Mouse (Mus musculus) stomach, postnatal 0 days (tissue): ENCODE results near the gene Pdcl2. TPM values are rescaled to one million over a fixed set of nuclear protein-coding genes. Genes with fewer than 3 reads are reported as not detected.

Experiments
- ATAC-seq: fragments of 200-750 bp; cut with Nextera tagmentation; 2 replicates; pipeline ENCODE4 v1.8.0; 2017; ENCODE audit not compliant: low FRiP score, low TSS enrichment
- DNase-seq: peaks from one replicate; pipeline ENCODE4 v3.0.0-alpha.2; 2016; ENCODE audit warnings: low spot score
- H3K27ac ChIP-seq: fragments of 300-500 bp; sonication (generic); replicated peaks from 2 replicates; pipeline ENCODE4 v1.5.1; 2014; ENCODE audit warnings: mild to moderate bottlenecking, control low read depth
- H3K27me3 ChIP-seq: fragments of 300-500 bp; sonication (generic); 2 replicates; pipeline ENCODE4 v1.6.1; 2014; ENCODE audit warnings: low read length; ENCODE audit not compliant: control insufficient read depth, insufficient read depth
- H3K36me3 ChIP-seq: fragments of 300-500 bp; sonication (generic); 2 replicates; pipeline ENCODE4 v1.6.1; 2014; ENCODE audit warnings: low read length, mixed read lengths; ENCODE audit not compliant: control insufficient read depth, insufficient read depth
- H3K4me1 ChIP-seq: fragments of 300-500 bp; sonication (generic); replicated peaks from 2 replicates; pipeline ENCODE4 v1.6.1; 2014; ENCODE audit warnings: antibody characterized with exemption; ENCODE audit not compliant: control insufficient read depth, insufficient read depth
- H3K4me2 ChIP-seq: fragments of 300-500 bp; sonication (generic); replicated peaks from 2 replicates; pipeline ENCODE4 v1.6.1; 2014; ENCODE audit warnings: low read depth, mild to moderate bottlenecking, control low read depth, moderate library complexity
- H3K4me3 ChIP-seq: fragments of 300-500 bp; sonication (generic); 2 replicates; pipeline ENCODE4 v1.5.1; 2014; ENCODE audit warnings: low read depth, low read length, control low read depth
- H3K9ac ChIP-seq: fragments of 300-500 bp; sonication (generic); 2 replicates; pipeline ENCODE4 v1.6.1; 2014; ENCODE audit warnings: mild to moderate bottlenecking, low read length, control low read depth, mixed read lengths
- H3K9me3 ChIP-seq: fragments of 300-500 bp; sonication (generic); 2 replicates; pipeline ENCODE4 v1.6.1; 2016; ENCODE audit warnings: low read length; ENCODE audit not compliant: control insufficient read depth
- CTCF ChIP-seq: IDR thresholded peaks from 2 replicates; pipeline ENCODE4 v1.5.1; 2016; ENCODE audit warnings: antibody characterized with exemption, low read depth, mild to moderate bottlenecking, moderate library complexity
- EP300 ChIP-seq: optimal IDR thresholded peaks from 2 replicates; pipeline ENCODE3; 2016; ENCODE audit warnings: antibody characterized with exemption
- WGBS: fragments of 180-500 bp; shearing (Covaris S2); extraction: QIAGEN DNeasy Blood & Tissue Kit; methylation state at CpG from one replicate; pipeline ENCODE4 v1.1.7; 2014; 5-methylcytosine and 5-hydroxymethylcytosine counted together
- polyA plus RNA-seq: library from polyadenylated mRNA; unstranded; fragments of >200 nt; fragmentation: Nextera tagmentation; extraction: Ambion mirVana; gene quantifications from 2 replicates; pipeline ENCODE4 v1.2.1, GENCODE M21; 2015

Pdcl2 gene
- polyA plus RNA-seq, 1 experiment from 2014 or later = not detected

GRCm38 (mm10) chr5:76333833-76334232 lies 2.9 kb upstream of the Pdcl2 start:
- no peak overlapping the region for H3K4me3 ChIP-seq
- ATAC-seq (no peak), DNase-seq (no peak)
- H3K27ac ChIP-seq = no peak overlapping the region
- no peak for TF ChIP-seq EP300
- no peak for TF ChIP-seq CTCF
- H3K27me3 ChIP-seq = no peaks in the 10 kb centered on the region
- H3K4me2 ChIP-seq = no peak overlapping the region
- no peak overlapping the region for H3K9ac ChIP-seq
- H3K9me3 ChIP-seq = no peaks in the 10 kb centered on the region
- WGBS = 85% methylated on average over 4 of the region's 4 CpGs
- H3K36me3 ChIP-seq = no peaks in the 10 kb centered on the region
- no peaks in the 10 kb centered on the region for H3K4me1 ChIP-seq

- DNase-seq (no peak), ATAC-seq (no peak)
- Histone ChIP-seq H3K36me3 (no peaks in the 10 kb centered on the region), H3K4me1 (no peaks in the 10 kb centered on the region), H3K4me3 (no peak overlapping the region), H3K27ac (no peak overlapping the region), H3K27me3 (no peaks in the 10 kb centered on the region), H3K9me3 (no peaks in the 10 kb centered on the region), H3K4me2 (no peak overlapping the region), H3K9ac (no peak overlapping the region)
- TF ChIP-seq EP300 (no peak), CTCF (no peak)
- WGBS = 50% methylated on average over 2 of the region's 2 CpGs
Measured at GRCm38 (mm10) chr5:76327296-76327695, 3.7 kb downstream of the Pdcl2 start.

- Histone ChIP-seq H3K27me3 (no peaks in the 10 kb centered on the region), H3K4me2 (no peak overlapping the region), H3K27ac (no peak overlapping the region), H3K4me3 (no peak overlapping the region), H3K4me1 (no peaks in the 10 kb centered on the region), H3K36me3 (no peaks in the 10 kb centered on the region), H3K9ac (no peak overlapping the region), H3K9me3 (no peaks in the 10 kb centered on the region)
- ATAC-seq (no peak), DNase-seq (no peak)
- WGBS = 81% methylated on average over 4 of the region's 4 CpGs
- TF ChIP-seq EP300 = no peak
- no peak for TF ChIP-seq CTCF
Measured at GRCm38 (mm10) chr5:76325113-76325512, 5.8 kb downstream of the Pdcl2 start.

- H3K4me2 ChIP-seq = no peak overlapping the region
- no peaks in the 10 kb centered on the region for H3K36me3 ChIP-seq
- no peak overlapping the region for H3K9ac ChIP-seq
- H3K27me3 ChIP-seq = no peaks in the 10 kb centered on the region
- H3K9me3 ChIP-seq = no peaks in the 10 kb centered on the region
- ATAC-seq (peak; percentile 75; the same call in 1 of the 2 replicates), DNase-seq (peak; percentile 55)
- H3K4me1 ChIP-seq = no peaks in the 10 kb centered on the region
- TF ChIP-seq CTCF = no peak
- no peak overlapping the region for H3K4me3 ChIP-seq
- peak overlapping the region; percentile 73 for H3K27ac ChIP-seq
- 44% methylated on average over 11 of the region's 11 CpGs for WGBS
Measured at GRCm38 (mm10) chr5:76321249-76322196, 9.4 kb downstream of the Pdcl2 start.

- Histone ChIP-seq H3K36me3 (no peaks in the 10 kb centered on the region), H3K4me1 (no peaks in the 10 kb centered on the region), H3K4me3 (no peak overlapping the region), H3K9me3 (no peaks in the 10 kb centered on the region), H3K27me3 (no peaks in the 10 kb centered on the region), H3K27ac (no peak overlapping the region), H3K4me2 (no peak overlapping the region), H3K9ac (no peak overlapping the region)
- 58% methylated on average over 2 of the region's 2 CpGs for WGBS
- TF ChIP-seq CTCF (no peak), EP300 (no peak)
- ATAC-seq (no peak), DNase-seq (no peak)
Measured at GRCm38 (mm10) chr5:76308206-76308605, 22.8 kb downstream of the Pdcl2 start.

- no peak overlapping the region for H3K27ac ChIP-seq
- H3K9ac ChIP-seq = no peak overlapping the region
- H3K9me3 ChIP-seq = no peaks in the 10 kb centered on the region
- ATAC-seq = no peak
- WGBS = 51% methylated on average over 3 of the region's 3 CpGs
- H3K4me2 ChIP-seq = no peak overlapping the region
- H3K36me3 ChIP-seq = no peaks in the 10 kb centered on the region
- no peaks in the 10 kb centered on the region for H3K4me1 ChIP-seq
- no peak for DNase-seq
- no peak overlapping the region for H3K4me3 ChIP-seq
- no peak for TF ChIP-seq CTCF
- no peak for TF ChIP-seq EP300
- H3K27me3 ChIP-seq = no peaks in the 10 kb centered on the region
Measured at GRCm38 (mm10) chr5:76306261-76306660, 24.7 kb downstream of the Pdcl2 start.
